21 mouse cellular contexts compared by ENCODE assay signal in genomic region chr16:37892667-37893066, GRCm38 (mm10). TPM values are rescaled to one million over a fixed set of nuclear protein-coding genes. Genes with fewer than 3 reads are reported as not detected.
DNase-seq lines count a peak whose midpoint lies in the region; ATAC-seq and TF ChIP-seq lines count a peak whose summit lies in the region.
"Had no signal": no experiment of that assay in that cellular context is flagged by ENCODE, and none has a peak within 500 bp of the region (broad histone marks: within the 10 kb centered on the region; RNA-seq: fewer than 3 reads in every experiment).

No protein-coding gene starts in this region.

- TF ChIP-seq CTCF in forebrain, postnatal 0 days (IDR thresholded peaks at IDR 0.05; ENCODE audit: low read depth): no peak
- no peak for TF ChIP-seq CTCF in thymus, adult 2 months (IDR thresholded peaks at IDR 0.05; ENCODE audit: borderline replicate concordance, control insufficient read depth, extremely low read depth, insufficient read depth, low read length, poor library complexity)

- H3K27ac ChIP-seq in forebrain, embryonic 12.5 days: peak overlapping the region; percentile 69
- no peak overlapping the region for H3K27ac ChIP-seq in forebrain, postnatal 0 days (ENCODE audit: low read depth, low read length)
- H3K27ac ChIP-seq in forebrain, embryonic 14.5 days (ENCODE audit: low read depth, low read length): peak overlapping the region; percentile 56; the same call in 1 of the 2 replicates
- H3K27ac ChIP-seq in limb, embryonic 15.5 days: 0 out of 2 replicates have a peak overlapping the region, but pooled peaks have one; percentile 1
- no peak overlapping the region for H3K27ac ChIP-seq in thymus, adult 2 months (ENCODE audit: control insufficient read depth, insufficient read depth, low read length)
- H3K27ac ChIP-seq: embryonic facial prominence, embryonic 15.5 days; liver, embryonic 15.5 days; neural tube, embryonic 12.5 days had no signal

- peak; percentile 81 for ATAC-seq in forebrain, embryonic 12.5 days (ENCODE audit: low FRiP score)
- no peak for ATAC-seq in forebrain, postnatal 0 days
- peak; percentile 92 for ATAC-seq in forebrain, embryonic 14.5 days
- ATAC-seq in limb, embryonic 15.5 days (ENCODE audit: insufficient number of reproducible peaks, low FRiP score, low TSS enrichment, low read depth): no peak
- no peak for ATAC-seq in megakaryocyte, adult 5-6 weeks (ENCODE audit: poor library complexity, severe bottlenecking)
- ATAC-seq: intestine, postnatal 0 days had no signal

- H3K4me1 ChIP-seq in forebrain, embryonic 12.5 days: peaks cover 15% of the 10 kb centered on the region
- no peaks in the 10 kb centered on the region for H3K4me1 ChIP-seq in forebrain, postnatal 0 days (ENCODE audit: insufficient read depth)
- H3K4me1 ChIP-seq in forebrain, embryonic 14.5 days (ENCODE audit: control insufficient read depth, insufficient read depth, low read length): peaks cover 10% of the 10 kb centered on the region; the same call in 1 of the 2 replicates
- H3K4me1 ChIP-seq in limb, embryonic 15.5 days: peaks cover 12% of the 10 kb centered on the region; the same call in 1 of the 2 replicates
- no peaks in the 10 kb centered on the region for H3K4me1 ChIP-seq in thymus, adult 2 months (replicated peaks; ENCODE audit: control insufficient read depth, insufficient read depth, low read length)

- H3K9ac ChIP-seq in forebrain, embryonic 12.5 days: no peak overlapping the region
- no peak overlapping the region for H3K9ac ChIP-seq in forebrain, postnatal 0 days
- no peak overlapping the region for H3K9ac ChIP-seq in forebrain, embryonic 14.5 days (ENCODE audit: low read length)
- no peak overlapping the region for H3K9ac ChIP-seq in limb, embryonic 15.5 days
- H3K9ac ChIP-seq: embryonic facial prominence, embryonic 15.5 days; liver, embryonic 15.5 days; neural tube, embryonic 12.5 days had no signal

- H3K9me3 ChIP-seq in forebrain, embryonic 12.5 days: no peaks in the 10 kb centered on the region
- no peaks in the 10 kb centered on the region for H3K9me3 ChIP-seq in forebrain, postnatal 0 days (ENCODE audit: low read length)
- H3K9me3 ChIP-seq in forebrain, embryonic 14.5 days (replicated peaks; ENCODE audit: control insufficient read depth, low read length): no peaks in the 10 kb centered on the region
- H3K9me3 ChIP-seq in limb, embryonic 15.5 days: no peaks in the 10 kb centered on the region
- H3K9me3 ChIP-seq: embryonic facial prominence, embryonic 15.5 days; liver, embryonic 15.5 days; neural tube, embryonic 12.5 days had no signal

- H3K4me2 ChIP-seq in forebrain, embryonic 12.5 days: no peak overlapping the region
- no peak overlapping the region for H3K4me2 ChIP-seq in forebrain, postnatal 0 days (ENCODE audit: low read depth)
- H3K4me2 ChIP-seq in forebrain, embryonic 14.5 days (ENCODE audit: low read length): no peak overlapping the region
- no peak overlapping the region for H3K4me2 ChIP-seq in limb, embryonic 15.5 days
- H3K4me2 ChIP-seq: embryonic facial prominence, embryonic 15.5 days; liver, embryonic 15.5 days; neural tube, embryonic 12.5 days had no signal

- no peak overlapping the region for H3K4me3 ChIP-seq in forebrain, embryonic 12.5 days (replicated peaks)
- no peak overlapping the region for H3K4me3 ChIP-seq in forebrain, postnatal 0 days (ENCODE audit: low read depth, low read length)
- H3K4me3 ChIP-seq in forebrain, embryonic 14.5 days (ENCODE audit: low read depth, low read length): no peak overlapping the region
- no peak overlapping the region for H3K4me3 ChIP-seq in limb, embryonic 15.5 days
- no peak overlapping the region for H3K4me3 ChIP-seq in thymus, adult 2 months (ENCODE audit: control insufficient read depth, insufficient read depth, low read length)
- H3K4me3 ChIP-seq: embryonic facial prominence, embryonic 15.5 days; liver, embryonic 15.5 days; neural tube, embryonic 12.5 days had no signal

- no peaks in the 10 kb centered on the region for H3K27me3 ChIP-seq in forebrain, embryonic 12.5 days
- no peaks in the 10 kb centered on the region for H3K27me3 ChIP-seq in forebrain, postnatal 0 days (ENCODE audit: insufficient read depth, low read length)
- no peaks in the 10 kb centered on the region for H3K27me3 ChIP-seq in forebrain, embryonic 14.5 days (replicated peaks; ENCODE audit: control insufficient read depth, insufficient read depth, low read length)
- no peaks in the 10 kb centered on the region for H3K27me3 ChIP-seq in limb, embryonic 15.5 days
- H3K27me3 ChIP-seq in thymus, adult 2 months (ENCODE audit: control insufficient read depth, insufficient read depth, low read length): no peaks in the 10 kb centered on the region
- H3K27me3 ChIP-seq: embryonic facial prominence, embryonic 15.5 days; liver, embryonic 15.5 days; neural tube, embryonic 12.5 days had no signal

- 0 out of 2 replicates have a peak, but pooled peaks cover 2% of the 10 kb centered on the region for H3K36me3 ChIP-seq in forebrain, embryonic 12.5 days (replicated peaks)
- H3K36me3 ChIP-seq in forebrain, postnatal 0 days (ENCODE audit: insufficient read depth): no peaks in the 10 kb centered on the region
- H3K36me3 ChIP-seq in forebrain, embryonic 14.5 days (ENCODE audit: control insufficient read depth, insufficient read depth, low read length): no peaks in the 10 kb centered on the region
- no peaks in the 10 kb centered on the region for H3K36me3 ChIP-seq in limb, embryonic 15.5 days
- H3K36me3 ChIP-seq in thymus, adult 2 months (ENCODE audit: control insufficient read depth, insufficient read depth, low read length): no peaks in the 10 kb centered on the region
- H3K36me3 ChIP-seq: liver, embryonic 15.5 days; neural tube, embryonic 12.5 days had no signal

- intact Hi-C loops in left cerebral cortex, postnatal 4 days (cut with DNase I): no loop called here

- WGBS in forebrain, embryonic 12.5 days: 47% methylated on average over 2 of the region's 2 CpGs
- WGBS in forebrain, postnatal 0 days: 14% methylated on average over 2 of the region's 2 CpGs
- 16% methylated on average over 2 of the region's 2 CpGs for WGBS in forebrain, embryonic 14.5 days
- 21% methylated on average over 2 of the region's 2 CpGs for WGBS in limb, embryonic 15.5 days
- 96% methylated on average over 2 of the region's 2 CpGs for WGBS in thymus, adult 2 months

- DNase-seq in forebrain, postnatal 0 days: no peak
- DNase-seq in left cerebral cortex, postnatal 4 days: peak; percentile 39
- no peak for DNase-seq in left cerebral cortex, adult 18-20 months (ENCODE audit: low spot score in 2 of 2)
- peak; percentile 89 for DNase-seq in forebrain, embryonic 14.5 days (ENCODE audit: low spot score)
- DNase-seq in thymus, adult 2 months: no peak
- DNase-seq: B cell, adult 2 months; cerebellum, postnatal 36 days; kidney, postnatal 25 days; lung, postnatal 14 days had no signal

- no peak for TF ChIP-seq POLR2A in thymus, adult 2 months (IDR thresholded peaks at IDR 0.05; ENCODE audit: control insufficient read depth, extremely low read depth, insufficient read depth, low read length, poor library complexity)

RNA-seq across cellular contexts. Expression of gene Gpr156, which starts 23.6 kb away (rescaled TPM):
- 4.6 and 5.4 TPM in 2 replicates for polyA plus RNA-seq in forebrain, embryonic 12.5 days (2016; fragmentation: Nextera tagmentation; extraction: Ambion mirVana)
- 2.8 and 3.3 TPM in 2 replicates for total RNA-seq in forebrain, postnatal 0 days (2014; rRNA removed)
- polyA plus RNA-seq in forebrain, postnatal 0 days (2015; fragmentation: Nextera tagmentation; extraction: Ambion mirVana): 1.5 and 2.3 TPM in 2 replicates
- 1 to 10 TPM; 2.2 to 2.6 TPM for total RNA-seq in left cerebral cortex, postnatal 4 days (2021)
- total RNA-seq in left cerebral cortex, adult 18-20 months (2021): under 1 TPM; 0.37 to 0.67 TPM
- 4.2 and 5.1 TPM in 2 replicates for polyA plus RNA-seq in forebrain, embryonic 14.5 days (2014; fragmentation: Nextera tagmentation; extraction: Ambion mirVana)
- polyA plus RNA-seq in limb, embryonic 15.5 days (2015; fragmentation: Nextera tagmentation; extraction: Ambion mirVana): 0.38 and 0.47 TPM in 2 replicates
- not detected in 2 replicates for total RNA-seq in megakaryocyte, adult 5-6 weeks (2015)
- total RNA-seq in megakaryocyte, adult 5-6 weeks (2017): not detected in 2 replicates
- 0.08 and 0.09 TPM in 2 replicates for polyA plus RNA-seq in thymus, adult 2 months (2012; rRNA removed)
- total RNA-seq: heart, postnatal 25 days had no signal
- polyA plus RNA-seq: liver, embryonic 15.5 days had no signal

RNA-seq across cellular contexts. Expression of gene Lrrc58, which starts 24.5 kb away (rescaled TPM):
- polyA plus RNA-seq in forebrain, embryonic 12.5 days (2016; fragmentation: Nextera tagmentation; extraction: Ambion mirVana): 65.8 and 70.1 TPM in 2 replicates
- total RNA-seq in forebrain, postnatal 0 days (2014; rRNA removed): 66.5 and 97.5 TPM in 2 replicates
- polyA plus RNA-seq in forebrain, postnatal 0 days (2015; fragmentation: Nextera tagmentation; extraction: Ambion mirVana): 28.3 and 43.7 TPM in 2 replicates
- 10 to 100 TPM; 94.4 to 98.1 TPM for total RNA-seq in left cerebral cortex, postnatal 4 days (2021)
- total RNA-seq in left cerebral cortex, adult 18-20 months (2021): 10 to 100 TPM; 93.4 to 97.3 TPM
- polyA plus RNA-seq in forebrain, embryonic 14.5 days (2014; fragmentation: Nextera tagmentation; extraction: Ambion mirVana): 40.7 and 53.0 TPM in 2 replicates
- polyA plus RNA-seq in limb, embryonic 15.5 days (2015; fragmentation: Nextera tagmentation; extraction: Ambion mirVana): 48.4 and 53.1 TPM in 2 replicates
- 33.6 and 38.4 TPM in 2 replicates for total RNA-seq in megakaryocyte, adult 5-6 weeks (2015)
- total RNA-seq in megakaryocyte, adult 5-6 weeks (2017): 23.0 and 27.4 TPM in 2 replicates
- polyA plus RNA-seq in thymus, adult 2 months (2012; rRNA removed): 15.3 and 22.7 TPM in 2 replicates

RNA-seq across cellular contexts. Expression of gene Gm36028, which starts 31.7 kb away (rescaled TPM):
- 0.17 and 0.29 TPM in 2 replicates for polyA plus RNA-seq in forebrain, embryonic 12.5 days (2016; fragmentation: Nextera tagmentation; extraction: Ambion mirVana)
- total RNA-seq in forebrain, postnatal 0 days (2014; rRNA removed): not detected in 2 replicates
- 0.21 and 0.28 TPM in 2 replicates for polyA plus RNA-seq in forebrain, postnatal 0 days (2015; fragmentation: Nextera tagmentation; extraction: Ambion mirVana)
- total RNA-seq in left cerebral cortex, postnatal 4 days (2021): not detected
- total RNA-seq in left cerebral cortex, adult 18-20 months (2021): not detected
- 0.20 TPM in 1 of 2 replicates, not detected in the other for polyA plus RNA-seq in forebrain, embryonic 14.5 days (2014; fragmentation: Nextera tagmentation; extraction: Ambion mirVana)
- polyA plus RNA-seq in limb, embryonic 15.5 days (2015; fragmentation: Nextera tagmentation; extraction: Ambion mirVana): not detected in 2 replicates
- total RNA-seq in megakaryocyte, adult 5-6 weeks (2015): not detected in 2 replicates
- not detected in 2 replicates for total RNA-seq in megakaryocyte, adult 5-6 weeks (2017)
- 0.15 TPM in 1 of 2 replicates, not detected in the other for polyA plus RNA-seq in thymus, adult 2 months (2012; rRNA removed)
- total RNA-seq: gastrocnemius, postnatal 4 days; layer of hippocampus, postnatal 10 days; left cerebral cortex, postnatal 14 days had no signal
- polyA plus RNA-seq: neural tube, embryonic 12.5 days; small intestine, adult 2 months had no signal

Comparison
In these comparisons a context has a peak if more than half of its experiments do, and no peak if none do; other contexts are left out.
1. ATAC-seq: peak in forebrain, embryonic 12.5 days (single experiment) and forebrain, embryonic 14.5 days (single experiment); none in forebrain, postnatal 0 days (single experiment), limb, embryonic 15.5 days (single experiment) and megakaryocyte, adult 5-6 weeks (single experiment).
2. H3K27ac ChIP-seq: peak in forebrain, embryonic 12.5 days (single experiment), forebrain, embryonic 14.5 days (single experiment) and limb, embryonic 15.5 days (single experiment); none in forebrain, postnatal 0 days (single experiment) and thymus, adult 2 months (single experiment).
3. DNase-seq: peak in left cerebral cortex, postnatal 4 days (single experiment) and forebrain, embryonic 14.5 days (single experiment); none in forebrain, postnatal 0 days (single experiment), left cerebral cortex, adult 18-20 months (0 of 2) and thymus, adult 2 months (single experiment).